Mouse (Mus musculus) megakaryocyte progenitor cell, adult 5-6 weeks (primary cell): ENCODE measurements at regions not wholly inside any gene's neighbourhood (a gene's known extent, or its start where the extent isn't known, plus 50 kb on each side); places are given as distances from the start of the nearest gene placed in this dataset.

Experiments used
- ATAC-seq: replicated peaks from 2 replicates; pipeline ENCODE4 v1.8.0; 2016; ENCODE audit warnings: mild to moderate bottlenecking, moderate TSS enrichment, inconsistent platforms; ENCODE audit not compliant: poor library complexity

DNA sequence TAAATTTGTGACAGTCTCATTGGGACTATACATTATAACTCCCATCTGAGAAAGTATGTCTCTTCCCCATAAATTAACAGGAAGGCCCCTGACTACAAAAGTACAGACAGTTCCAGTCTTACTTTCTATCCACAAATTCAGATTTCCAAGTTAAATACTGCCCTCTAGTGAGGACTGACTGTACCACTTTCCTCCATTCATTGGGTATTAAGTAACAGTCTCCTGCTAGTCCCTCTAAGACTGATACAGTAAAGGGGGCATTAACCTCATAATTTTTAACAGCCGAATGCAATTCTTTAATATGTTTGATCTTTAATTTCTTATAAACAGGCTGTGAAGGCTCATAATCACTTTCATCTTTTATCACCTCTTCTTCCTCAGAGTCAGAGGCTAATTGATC, 131.0 kb upstream of the Adcyap1 start:
- ATAC-seq = peak; percentile 69

DNA sequence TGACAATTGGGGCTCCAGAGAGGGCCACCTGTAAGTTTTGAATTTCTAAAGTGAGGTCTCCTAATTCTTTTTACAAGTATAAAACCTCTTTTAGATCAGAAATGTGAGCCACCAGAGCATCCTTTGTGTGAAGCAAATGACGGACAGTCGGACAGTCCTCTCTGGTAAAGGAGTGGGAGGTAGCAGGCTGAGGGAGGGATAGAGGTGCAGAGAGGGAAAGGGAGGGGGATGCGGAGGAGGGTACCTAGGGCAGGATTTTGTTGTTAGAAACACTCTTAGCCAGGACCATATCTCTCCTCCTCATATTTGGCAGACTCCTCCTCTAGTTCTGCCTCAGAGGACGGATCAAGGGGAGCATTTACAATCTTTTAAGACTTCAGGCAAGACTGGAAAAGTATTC, 130.3 kb upstream of the Adcyap1 start:
- ATAC-seq = no peak

DNA sequence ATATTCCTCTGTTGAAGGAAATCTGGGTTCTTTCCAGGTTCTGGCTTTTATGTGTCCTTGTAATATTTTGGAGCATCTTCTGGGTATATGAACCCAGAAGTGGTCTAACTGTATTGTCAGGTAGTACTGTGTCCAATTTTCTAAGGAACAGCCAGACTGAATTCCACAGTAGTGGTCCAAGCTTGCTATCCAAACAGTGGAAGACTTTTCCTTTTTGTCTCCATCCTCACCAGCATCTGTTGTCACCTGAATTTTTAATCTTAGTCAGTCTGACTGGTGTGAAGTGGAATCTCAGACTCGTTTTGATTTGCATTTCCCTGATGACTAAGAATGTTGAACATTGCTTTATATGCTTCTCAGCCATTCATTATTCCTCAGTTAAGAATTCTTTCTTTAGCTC, 114.8 kb upstream of the Adcyap1 start:
- no peak for ATAC-seq

DNA sequence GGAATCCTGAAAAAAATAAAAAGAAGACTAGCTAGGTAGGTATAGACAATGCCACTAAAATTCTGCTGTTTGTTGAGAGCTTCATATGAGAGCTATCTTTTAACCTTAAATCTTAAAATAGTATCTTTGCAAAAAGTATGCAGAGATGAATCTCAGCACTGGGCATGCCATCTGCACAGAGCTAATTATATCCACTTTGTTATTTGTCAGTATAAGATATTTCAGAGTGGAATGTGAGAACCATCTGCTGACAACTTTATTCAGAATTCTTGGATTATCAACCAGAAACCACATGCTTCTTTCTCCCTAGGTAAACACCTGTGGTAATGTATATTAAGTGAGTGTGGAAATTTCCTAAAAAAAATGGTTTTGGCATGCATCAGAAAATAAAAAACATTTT, 94.3 kb upstream of the Adcyap1 start:
- ATAC-seq = no peak

DNA sequence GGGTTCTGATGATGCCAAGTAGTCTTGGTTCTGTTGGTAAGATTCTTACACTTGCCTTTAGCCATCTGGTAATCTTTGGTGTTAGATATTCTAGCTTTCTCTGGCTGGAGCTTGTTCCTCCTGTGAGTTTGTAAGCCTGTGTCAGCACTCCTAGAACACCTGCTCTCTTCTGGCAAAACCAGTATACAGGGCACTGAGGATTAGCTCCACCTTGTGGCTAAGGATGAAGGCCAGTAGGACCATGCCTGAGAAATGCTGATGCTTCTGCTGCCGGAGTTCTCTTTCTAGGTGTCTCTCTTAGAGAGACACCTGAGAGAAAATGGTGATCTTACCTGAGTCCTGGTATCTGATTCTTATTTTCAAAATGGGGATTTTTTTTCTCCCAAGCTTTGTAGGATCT, 58.8 kb upstream of the Adcyap1 start:
- ATAC-seq = no peak

DNA sequence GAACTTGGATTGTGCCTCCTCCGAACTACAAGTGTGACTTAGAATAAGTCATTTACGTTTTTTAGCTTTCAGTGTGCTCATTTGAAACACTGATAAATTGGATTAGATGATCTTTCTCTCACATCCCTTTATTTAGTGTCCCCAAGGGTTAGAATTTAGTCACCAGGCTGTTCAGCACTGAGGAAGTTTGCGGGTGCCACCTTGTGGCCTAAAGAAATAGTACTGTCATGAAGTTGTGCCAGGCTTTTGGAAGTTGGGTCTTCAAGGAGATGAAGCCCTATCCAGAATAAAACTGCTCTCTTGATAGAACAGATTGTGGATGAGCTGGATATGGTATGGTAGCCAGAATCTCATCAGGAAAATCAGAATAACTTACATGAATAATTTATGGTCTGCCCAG, 57.7 kb upstream of the Adcyap1 start:
- peak; percentile 80 for ATAC-seq
